Mouse (Mus musculus) heart, postnatal 0 days (tissue): ENCODE results near the gene Gm49601. TPM values are rescaled to one million over a fixed set of nuclear protein-coding genes. Genes with fewer than 3 reads are reported as not detected.

ENCODE experiments used
- ATAC-seq: fragments of 200-750 bp; cut with Nextera tagmentation; 2 replicates; pipeline ENCODE4 v1.8.0; 2017; ENCODE audit warnings: low read depth, moderate number of reproducible peaks, moderate library complexity; ENCODE audit not compliant: insufficient read depth
- DNase-seq: peaks from one replicate; pipeline ENCODE4 v3.0.0-alpha.2; 2016; ENCODE audit warnings: low spot score
- H3K27ac ChIP-seq: fragments of 300-500 bp; sonication (generic); 2 replicates; pipeline ENCODE4 v1.5.1; 2014; ENCODE audit warnings: low read depth, mild to moderate bottlenecking
- H3K27me3 ChIP-seq: fragments of 300-500 bp; sonication (generic); 2 replicates; pipeline ENCODE4 v1.6.1; 2014; ENCODE audit warnings: low read length, mixed read lengths; ENCODE audit not compliant: control insufficient read depth, insufficient read depth
- H3K36me3 ChIP-seq: fragments of 300-500 bp; sonication (generic); replicated peaks from 2 replicates; pipeline ENCODE4 v1.6.1; 2014; ENCODE audit warnings: low read length, mixed read lengths; ENCODE audit not compliant: control insufficient read depth, insufficient read depth
- H3K4me1 ChIP-seq: fragments of 300-500 bp; sonication (generic); 2 replicates; pipeline ENCODE4 v1.6.1; 2014; ENCODE audit warnings: antibody characterized with exemption; ENCODE audit not compliant: control insufficient read depth, insufficient read depth
- H3K4me2 ChIP-seq: fragments of 300-500 bp; sonication (generic); 2 replicates; pipeline ENCODE4 v1.6.1; 2014; ENCODE audit warnings: low read depth, mild to moderate bottlenecking, low read length, moderate library complexity
- H3K4me3 ChIP-seq: fragments of 300-500 bp; sonication (generic); 2 replicates; pipeline ENCODE4 v1.5.1; 2014; ENCODE audit warnings: low read depth, low read length
- H3K9ac ChIP-seq: fragments of 300-500 bp; sonication (generic); replicated peaks from 2 replicates; pipeline ENCODE4 v1.6.1; 2014; ENCODE audit warnings: low read depth, low read length, mixed read lengths
- H3K9me3 ChIP-seq: fragments of 300-500 bp; sonication (generic); replicated peaks from 2 replicates; pipeline ENCODE4 v1.6.1; 2016; ENCODE audit warnings: low read length; ENCODE audit not compliant: control insufficient read depth
- CTCF ChIP-seq: IDR thresholded peaks from 2 replicates; pipeline ENCODE4 v1.5.1; 2016; ENCODE audit warnings: antibody characterized with exemption, control low read depth, low read depth
- EP300 ChIP-seq: IDR thresholded peaks from 2 replicates; pipeline ENCODE4 v1.6.1; 2016; ENCODE audit warnings: antibody characterized with exemption, low read depth
- WGBS: fragments of 180-500 bp; shearing (Covaris S2); extraction: QIAGEN DNeasy Blood & Tissue Kit; methylation state at CpG from one replicate; pipeline ENCODE4 v1.1.7; 2014; 5-methylcytosine and 5-hydroxymethylcytosine counted together
- polyA plus RNA-seq: library from polyadenylated mRNA; unstranded; fragments of >200 nt; fragmentation: Nextera tagmentation; extraction: Ambion mirVana; gene quantifications from 2 replicates; pipeline ENCODE4 v1.2.1, GENCODE M21; 2015
- total RNA-seq: library from RNA; depleted of rRNA; stranded (reverse); fragments of >200 nt; gene quantifications from 2 replicates; pipeline ENCODE4 v1.2.3, GENCODE M21; 2014; ENCODE audit warnings: low replicate concordance; rRNA removed

Gene Gm49601
- total and polyA plus RNA-seq, 2 experiments from 2014 or later = 0.34 TPM; not detected in 1

GRCm38 (mm10) chr16:18580389-18580788 lies 45.8 kb downstream of the Gm49601 start:
- DNase-seq = no peak
- H3K9me3 ChIP-seq = no peaks in the 10 kb centered on the region
- no peak overlapping the region for H3K4me3 ChIP-seq
- ATAC-seq = no peak
- no peak overlapping the region for H3K4me2 ChIP-seq
- no peaks in the 10 kb centered on the region for H3K36me3 ChIP-seq
- H3K27ac ChIP-seq = no peak overlapping the region
- WGBS = 20% methylated on average over 2 of the region's 2 CpGs
- no peak overlapping the region for H3K9ac ChIP-seq
- peaks cover 74% of the 10 kb centered on the region for H3K27me3 ChIP-seq
- no peak for TF ChIP-seq EP300
- TF ChIP-seq CTCF = peak; percentile 42
- peaks cover 11% of the 10 kb centered on the region; the same call in 1 of the 2 replicates for H3K4me1 ChIP-seq

DNA sequence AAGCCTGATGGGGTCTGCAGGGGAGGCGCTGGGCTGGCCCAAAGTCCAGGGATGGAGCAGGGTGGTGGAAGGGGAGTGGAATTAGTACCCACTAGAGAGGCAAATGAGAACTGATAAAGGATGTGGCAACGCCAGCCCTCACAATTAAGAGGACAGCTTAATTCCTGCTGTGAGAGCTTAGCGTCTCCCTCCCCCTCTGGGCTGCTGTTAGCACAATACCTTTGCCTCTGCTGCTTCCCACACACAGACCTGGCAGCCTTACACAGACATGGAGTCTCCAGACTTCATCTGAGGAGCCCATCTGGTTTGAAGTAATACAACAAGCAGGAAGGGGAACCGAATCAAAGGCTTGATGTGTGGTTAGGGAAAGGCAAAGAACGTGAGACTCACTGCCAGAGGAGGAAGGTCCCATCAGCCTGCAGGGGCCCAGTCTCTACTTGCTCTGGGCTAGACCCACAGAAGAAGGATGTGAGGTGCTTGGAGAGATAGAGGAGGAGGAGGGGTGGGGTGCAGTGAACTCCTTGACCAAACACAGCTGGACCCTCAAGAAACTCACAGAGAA lies 48.5 kb downstream of the Gm49601 start:
- WGBS = 44% methylated on average over 5 of the region's 5 CpGs
- no peak for DNase-seq
- Histone ChIP-seq H3K27me3 (peaks cover 47% of the 10 kb centered on the region), H3K27ac (no peak overlapping the region), H3K4me1 (peaks cover 11% of the 10 kb centered on the region; the same call in 1 of the 2 replicates), H3K9me3 (no peaks in the 10 kb centered on the region), H3K4me3 (no peak overlapping the region), H3K36me3 (no peaks in the 10 kb centered on the region), H3K4me2 (no peak overlapping the region), H3K9ac (no peak overlapping the region)
- no peak for TF ChIP-seq CTCF
- TF ChIP-seq EP300 = no peak
- no peak for ATAC-seq

GRCm38 (mm10) chr16:18577071-18577470 lies 49.2 kb downstream of the Gm49601 start:
- ATAC-seq = no peak
- H3K36me3 ChIP-seq = no peaks in the 10 kb centered on the region
- DNase-seq = no peak
- H3K9ac ChIP-seq = no peak overlapping the region
- no peak for TF ChIP-seq EP300
- TF ChIP-seq CTCF = no peak
- no peak overlapping the region for H3K4me2 ChIP-seq
- H3K4me3 ChIP-seq = no peak overlapping the region
- H3K9me3 ChIP-seq = no peaks in the 10 kb centered on the region
- WGBS = 30% methylated on average over 3 of the region's 3 CpGs
- peaks cover 6% of the 10 kb centered on the region; the same call in 1 of the 2 replicates for H3K4me1 ChIP-seq
- no peak overlapping the region for H3K27ac ChIP-seq
- peaks cover 40% of the 10 kb centered on the region for H3K27me3 ChIP-seq

DNA sequence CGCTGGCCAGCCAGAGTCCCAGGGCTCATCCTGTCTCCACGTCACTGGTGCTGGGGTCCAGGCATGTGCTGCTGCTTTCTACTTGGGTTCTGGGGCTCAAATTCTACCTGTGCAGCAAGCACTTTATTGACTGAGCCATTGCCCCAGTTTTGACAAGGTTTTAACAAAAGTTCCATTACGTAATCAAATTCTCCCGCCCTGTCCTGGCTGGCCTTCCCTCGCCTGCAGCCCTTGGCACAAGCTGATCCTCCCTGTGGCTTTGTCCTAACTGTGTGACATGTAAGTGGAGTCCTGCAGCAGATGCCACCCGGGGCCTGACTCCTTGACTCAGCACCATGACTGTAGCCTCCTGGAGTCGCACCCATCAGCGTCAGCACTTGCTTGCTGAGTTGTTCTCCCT lies 52.0 kb downstream of the Gm49601 start:
- no peaks in the 10 kb centered on the region for H3K36me3 ChIP-seq
- no peak for TF ChIP-seq CTCF
- no peak for TF ChIP-seq EP300
- no peak overlapping the region for H3K27ac ChIP-seq
- no peaks in the 10 kb centered on the region; the same call in 1 of the 2 replicates for H3K9me3 ChIP-seq
- H3K27me3 ChIP-seq = peaks cover 12% of the 10 kb centered on the region; the same call in 1 of the 2 replicates
- H3K4me2 ChIP-seq = no peak overlapping the region
- DNase-seq = no peak
- no peak overlapping the region for H3K9ac ChIP-seq
- no peak overlapping the region for H3K4me3 ChIP-seq
- 52% methylated on average over 8 of the region's 8 CpGs for WGBS
- ATAC-seq = no peak
- H3K4me1 ChIP-seq = no peaks in the 10 kb centered on the region

Other genes with a start within 250 kb of the Gm49601 start
- 12.7 and 14.7 TPM in 2 replicates for gene Txnrd2, start 200.0 kb downstream of the Gm49601 start, total RNA-seq
- 40.0 and 41.2 TPM in 2 replicates for gene Txnrd2, start 200.0 kb downstream of the Gm49601 start, polyA plus RNA-seq
- 160 and 168 TPM in 2 replicates for gene Comt, start 199.6 kb downstream of the Gm49601 start, total RNA-seq
- 155 and 158 TPM in 2 replicates for gene Comt, start 199.6 kb downstream of the Gm49601 start, polyA plus RNA-seq
- gene Gnb1l, start 127.7 kb downstream of the Gm49601 start, total RNA-seq = 0.43 and 2.2 TPM in 2 replicates
- gene Gnb1l, start 127.7 kb downstream of the Gm49601 start, polyA plus RNA-seq = 7.5 and 8.5 TPM in 2 replicates
- gene Rtl10, start 127.5 kb downstream of the Gm49601 start, total RNA-seq = 0.42 and 1.6 TPM in 2 replicates
- gene Rtl10, start 127.5 kb downstream of the Gm49601 start, polyA plus RNA-seq = 0.94 and 1.2 TPM in 2 replicates
- 2.1 TPM in 1 of 2 replicates, not detected in the other for gene Tbx1, start 35.8 kb downstream of the Gm49601 start, total RNA-seq
- gene Tbx1, start 35.8 kb downstream of the Gm49601 start, polyA plus RNA-seq = 0.11 and 0.14 TPM in 2 replicates
- gene Gp1bb, start 4.0 kb downstream of the Gm49601 start, total RNA-seq = 2.1 and 5.4 TPM in 2 replicates
- 3.0 TPM in 2 replicates for gene Gp1bb, start 4.0 kb downstream of the Gm49601 start, polyA plus RNA-seq
- gene Sept5, start 3.5 kb upstream of the Gm49601 start, total RNA-seq = 8.7 and 12.3 TPM in 2 replicates
- 3.8 and 5.5 TPM in 2 replicates for gene Sept5, start 3.5 kb upstream of the Gm49601 start, polyA plus RNA-seq
- gene Cldn5, start 150.4 kb upstream of the Gm49601 start, total RNA-seq = 89.6 and 108 TPM in 2 replicates
- 44.8 and 54.2 TPM in 2 replicates for gene Cldn5, start 150.4 kb upstream of the Gm49601 start, polyA plus RNA-seq
- gene Ufd1, start 185.4 kb upstream of the Gm49601 start, total RNA-seq = 31.5 and 62.7 TPM in 2 replicates
- gene Ufd1, start 185.4 kb upstream of the Gm49601 start, polyA plus RNA-seq = 70.2 and 74.4 TPM in 2 replicates
- 16.3 and 25.7 TPM in 2 replicates for gene Cdc45, start 185.6 kb upstream of the Gm49601 start, total RNA-seq
- gene Cdc45, start 185.6 kb upstream of the Gm49601 start, polyA plus RNA-seq = 10.3 and 12.1 TPM in 2 replicates
- 34.7 and 45.6 TPM in 2 replicates for gene 2510002D24Rik, start 210.2 kb upstream of the Gm49601 start, total RNA-seq
- 30.6 and 32.9 TPM in 2 replicates for gene 2510002D24Rik, start 210.2 kb upstream of the Gm49601 start, polyA plus RNA-seq
- 2.1 and 13.1 TPM in 2 replicates for gene Gm28539, start 210.2 kb upstream of the Gm49601 start, total RNA-seq
- gene Gm28539, start 210.2 kb upstream of the Gm49601 start, polyA plus RNA-seq = not detected in 2 replicates